Mouse (Mus musculus): ENCODE data around the gene Mylk3.

Gene Mylk3

DNA sequence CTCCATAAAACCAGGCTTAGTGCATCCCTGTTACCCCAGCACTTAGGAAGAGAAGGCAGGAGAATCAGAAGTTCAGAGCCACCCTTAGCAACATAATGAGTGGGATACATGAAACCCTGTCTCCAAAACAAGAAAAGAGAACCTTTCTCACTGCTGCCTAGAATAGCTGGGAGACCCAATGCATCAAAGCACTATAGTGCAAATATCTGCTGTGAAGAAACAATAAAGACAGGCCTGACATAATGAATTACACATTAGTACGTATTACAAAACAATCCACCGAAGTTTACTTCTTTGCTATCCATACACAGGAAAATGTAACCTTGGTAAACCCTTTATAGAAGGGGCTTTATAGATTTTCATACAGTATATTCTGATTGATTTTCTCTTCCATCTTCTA, 77.6 kb downstream of the Mylk3 start:
- no peak for DNase-seq

DNA sequence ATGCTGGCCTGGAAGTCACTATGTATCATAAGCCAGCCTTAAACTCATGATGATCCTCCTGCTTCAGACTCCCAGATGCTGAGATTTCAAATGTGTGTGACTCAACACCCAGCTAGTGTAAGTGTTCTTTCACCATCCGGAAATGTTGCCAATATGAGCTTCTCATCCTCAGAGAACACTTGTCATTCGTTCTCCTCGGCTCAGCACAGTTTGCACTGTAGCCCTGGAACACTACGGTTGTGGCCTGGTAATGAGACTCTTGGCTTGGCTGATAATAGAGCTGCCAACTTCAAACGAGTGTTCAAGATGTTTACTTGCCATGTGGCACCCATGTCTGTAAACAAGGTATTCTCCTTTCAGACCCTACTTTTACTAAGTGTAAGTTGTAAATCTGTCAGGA, 82.6 kb downstream of the Mylk3 start:
- peak; percentile 7 for DNase-seq

DNA sequence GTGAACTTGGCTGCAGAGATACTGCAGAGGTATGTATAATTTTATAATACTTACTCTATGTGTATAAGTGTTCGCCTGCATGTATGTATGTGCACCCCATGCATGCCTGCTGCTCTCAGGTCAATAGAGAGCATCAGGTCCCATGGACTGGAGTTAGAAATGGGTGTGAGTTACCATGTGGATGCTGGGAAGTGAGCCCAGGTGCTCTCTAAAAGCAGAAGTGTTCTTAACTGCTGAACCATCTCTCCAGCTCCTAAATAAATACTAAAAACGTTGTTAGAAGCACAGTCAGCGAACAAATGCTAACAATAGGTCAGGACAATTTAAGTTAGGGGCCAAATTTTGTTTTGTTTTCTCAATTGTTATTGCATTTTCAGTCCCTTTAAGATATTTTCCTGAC, 83.2 kb downstream of the Mylk3 start:
- peak; percentile 21 for DNase-seq

DNA sequence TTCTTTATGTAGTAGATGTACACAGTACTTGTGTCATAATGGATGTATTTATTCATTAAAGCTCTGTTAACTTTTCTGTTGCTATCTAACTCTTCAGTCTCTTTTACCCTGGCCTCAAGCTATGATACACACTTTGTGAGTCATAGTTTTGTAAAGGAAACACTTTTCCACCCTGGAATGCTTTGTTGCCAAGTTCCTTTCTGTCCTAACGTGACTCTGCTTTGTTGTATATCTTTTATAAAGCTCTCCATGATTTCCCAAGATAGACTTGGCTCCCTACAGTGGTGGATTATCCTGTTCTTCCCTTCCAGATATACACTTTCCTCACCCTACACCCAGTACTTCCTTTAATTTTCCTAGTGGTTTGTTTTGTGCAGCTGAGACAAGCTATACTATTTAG, 84.2 kb downstream of the Mylk3 start:
- DNase-seq = no peak

DNA sequence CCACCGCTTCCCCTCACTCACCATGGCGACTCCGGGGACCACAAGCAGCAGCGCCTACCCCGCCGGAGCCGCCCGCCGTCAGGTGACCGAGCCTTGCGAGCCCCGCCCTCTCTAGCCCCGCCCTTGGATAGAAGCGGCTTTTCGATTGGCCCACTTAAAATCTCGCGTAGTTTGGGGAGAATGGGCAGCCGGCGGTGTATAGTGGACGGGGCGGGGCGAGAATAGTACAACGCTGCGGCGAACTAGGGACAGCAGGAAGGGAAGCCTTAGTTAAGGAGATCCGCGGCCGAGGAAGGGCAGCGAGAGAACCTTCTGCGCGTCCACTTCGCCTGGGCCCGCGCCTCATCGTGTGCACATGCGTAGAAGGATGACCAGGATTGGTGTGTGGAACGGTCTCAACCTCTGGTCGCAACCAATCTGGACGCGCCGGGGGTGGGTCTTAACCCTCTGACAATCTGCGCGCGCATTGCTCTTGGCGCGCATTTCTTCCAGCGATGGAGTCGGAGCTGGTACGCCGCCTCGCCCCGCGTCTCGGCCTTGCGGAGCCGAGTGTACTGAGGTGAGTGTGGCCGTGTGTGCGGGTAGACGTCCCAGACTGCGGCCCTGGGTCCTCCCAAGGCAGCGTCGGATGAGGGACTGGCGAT, 86.6 kb downstream of the Mylk3 start, which contains the start of the genes Orc6 and Vps35:
Gene Orc6 (plus strand): TSS at position 199 of the 644 bp plus-strand sequence.
Gene Vps35 (minus strand): TSS at position 369 of the 644 bp plus-strand sequence.
- DNase-seq = peak; percentile 98

DNA sequence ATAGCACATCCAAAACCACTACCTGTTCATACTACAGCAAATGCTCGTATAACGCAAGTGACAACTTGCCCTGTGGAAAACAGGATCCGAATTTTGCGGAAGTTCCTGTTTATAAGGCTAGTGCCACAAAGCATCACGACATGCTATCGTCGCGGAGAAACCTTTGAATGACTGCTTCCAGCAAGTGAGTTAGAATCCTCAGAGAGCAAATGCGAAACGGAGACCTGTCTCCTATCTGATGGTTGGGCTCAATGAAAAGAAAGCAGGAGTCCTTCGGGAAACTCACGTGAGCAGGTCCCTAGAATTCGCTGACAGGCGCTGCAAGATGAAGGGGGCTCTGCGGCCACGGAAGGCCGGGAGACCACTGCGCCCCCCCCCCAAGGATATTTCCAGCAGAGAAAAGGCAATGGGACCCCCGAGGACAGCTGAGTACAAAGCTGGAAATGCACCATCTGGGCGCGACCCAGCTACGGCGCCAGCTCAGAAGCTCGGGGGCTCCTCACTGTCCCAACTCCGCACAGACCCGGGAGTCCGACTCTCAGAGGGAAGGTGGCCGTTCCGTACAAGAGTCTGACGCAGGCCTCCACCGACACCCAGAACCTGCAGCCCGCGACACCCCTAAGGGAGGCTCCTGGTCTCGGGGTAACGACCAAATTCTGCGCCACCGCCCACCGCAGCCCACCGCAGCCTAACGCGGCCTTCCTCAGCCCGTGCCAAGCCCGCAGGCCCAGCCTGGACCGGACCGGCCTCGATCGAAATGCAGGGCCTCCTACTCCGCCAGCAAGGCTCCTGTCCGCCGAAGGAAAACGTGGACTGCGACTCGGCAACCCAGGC, 87.3 kb downstream of the Mylk3 start:
- peak; percentile 38 for DNase-seq

DNA sequence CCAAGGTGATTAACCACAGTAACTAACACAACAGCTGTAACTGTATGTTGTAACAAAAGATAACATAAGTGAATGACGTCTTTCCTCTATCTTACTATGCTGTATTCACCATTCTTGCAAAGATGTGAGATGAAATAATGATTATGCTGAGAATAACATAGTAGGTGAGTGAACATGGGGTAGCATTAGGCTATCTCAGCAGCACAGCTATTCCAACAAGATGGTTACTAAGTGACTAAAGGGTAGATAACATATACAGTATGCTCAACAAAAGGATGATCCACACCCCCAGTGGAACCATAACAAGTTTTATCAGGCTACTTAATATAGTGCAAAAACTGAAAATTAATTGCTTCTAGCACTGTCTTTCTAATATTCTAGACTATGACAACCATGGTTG, 99.3 kb downstream of the Mylk3 start:
- no peak for DNase-seq

Measured in lung, postnatal 10 days (tissue).